Mouse (Mus musculus): ENCODE data around the gene Amz1. TPM values are rescaled to one million over a fixed set of nuclear protein-coding genes. Genes with fewer than 3 reads are reported as not detected.

Gene Amz1
- total and polyA plus RNA-seq, 3 experiments: 7.5 to 12.4 (median 8.3) TPM

- Histone ChIP-seq H3K79me2 (replicated peaks; ENCODE audit: control insufficient read depth, extremely low read depth, insufficient read depth, poor library complexity, severe bottlenecking) (no peaks in the 10 kb centered on the region), H3K9ac (ENCODE audit: insufficient read depth, low read depth) (no peak overlapping the region), H3K4me3 (replicated peaks in 1 of 3; ENCODE audit: low read depth in 2 of 3, low read length in 2 of 3, poor library complexity in 1 of 3) (no peak overlapping the region), H3K27me3 (replicated peaks) (no peaks in the 10 kb centered on the region), H3K27ac (ENCODE audit: insufficient read depth, low read depth) (no peak overlapping the region), H3K9me3 (replicated peaks; ENCODE audit: low read length) (no peaks in the 10 kb centered on the region), H3K4me1 (ENCODE audit: control insufficient read depth in 1 of 2, insufficient read depth in 2 of 2) (peaks cover under 1 to 21% of the 10 kb centered on the region in 2 experiments; a peak in 2 of 4 replicates), H3K36me3 (replicated peaks in 1 of 2; ENCODE audit: control insufficient read depth in 1 of 2, insufficient read depth in 1 of 2, low read length in 1 of 2) (peaks cover 54 to 91% of the 10 kb centered on the region in 2 experiments), H3K4me2 (ENCODE audit: insufficient read depth, low read depth, poor library complexity, severe bottlenecking) (no peak overlapping the region)
- dilution Hi-C loops (cut with MboI; ENCODE audit: extremely low pct_ligation_motif_present, extremely low pct_unique_long_range_greater_than_20kb, low sequenced_read_pairs) (no loop called here), in situ Hi-C loops (cut with MboI; ENCODE audit: low pct_ligation_motif_present, low pct_unique_long_range_greater_than_20kb, low sequenced_read_pairs) (no loop called here)
- no peak for TF ChIP-seq ETS1 (conservative IDR thresholded peaks at IDR 0.05; ENCODE audit: low read depth, low read length)
- DNase-seq (ENCODE audit: extremely low read depth): no peak
These were observed 12.9 kb upstream of the Amz1 start for GRCm38 (mm10) chr5:140711040-140711439.

DNA sequence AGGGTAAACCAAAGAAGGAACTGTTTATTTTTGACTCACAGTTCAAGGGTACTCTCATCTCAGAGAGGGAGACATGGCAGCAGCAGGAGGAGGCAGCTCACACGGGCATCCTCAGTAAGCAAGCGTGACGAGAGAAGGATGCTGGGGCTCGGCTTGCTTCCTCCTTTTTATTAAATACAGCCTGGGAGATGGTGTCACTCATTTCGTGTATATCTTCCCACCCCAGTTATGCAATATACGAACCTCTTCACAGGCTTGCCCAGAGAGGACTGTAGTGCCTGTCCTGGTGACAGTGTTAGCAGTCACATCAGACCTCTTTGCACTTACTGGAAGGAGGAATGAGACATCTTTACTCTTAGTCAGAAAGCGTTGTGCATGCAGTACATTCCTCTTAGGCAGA lies 3.2 kb upstream of the Amz1 start:
- no peaks in the 10 kb centered on the region for H3K4me1 ChIP-seq (ENCODE audit: control insufficient read depth in 1 of 2, insufficient read depth in 2 of 2)
- H3K36me3 ChIP-seq (replicated peaks in 1 of 2; ENCODE audit: control insufficient read depth in 1 of 2, insufficient read depth in 1 of 2, low read length in 1 of 2): peaks cover 34 to 46% of the 10 kb centered on the region in 2 experiments
- H3K79me2 ChIP-seq (replicated peaks; ENCODE audit: control insufficient read depth, extremely low read depth, insufficient read depth, poor library complexity, severe bottlenecking): no peaks in the 10 kb centered on the region
- no peak overlapping the region for H3K4me2 ChIP-seq (ENCODE audit: insufficient read depth, low read depth, poor library complexity, severe bottlenecking)
- no peak overlapping the region for H3K4me3 ChIP-seq (replicated peaks in 1 of 3; ENCODE audit: low read depth in 2 of 3, low read length in 2 of 3, poor library complexity in 1 of 3)
- H3K9ac ChIP-seq (ENCODE audit: insufficient read depth, low read depth): no peak overlapping the region
- H3K27ac ChIP-seq (ENCODE audit: insufficient read depth, low read depth): no peak overlapping the region
- H3K27me3 ChIP-seq (replicated peaks): no peaks in the 10 kb centered on the region
- in situ Hi-C loops (cut with MboI; ENCODE audit: low pct_ligation_motif_present, low pct_unique_long_range_greater_than_20kb, low sequenced_read_pairs): no loop called here
- TF ChIP-seq NELFE (IDR thresholded peaks at IDR 0.05; ENCODE audit: low read depth, low read length) (no peak), TBP (conservative IDR thresholded peaks at IDR 0.05; ENCODE audit: low read depth, low read length) (no peak), E2F4 (IDR thresholded peaks at IDR 0.05; ENCODE audit: insufficient replicate concordance, low read depth, low read length) (no peak), UBTF (IDR thresholded peaks at IDR 0.05; ENCODE audit: low read depth, low read length) (no peak), ETS1 (conservative IDR thresholded peaks at IDR 0.05; ENCODE audit: low read depth, low read length) (no peak), POLR2A (IDR thresholded peaks at IDR 0.05; ENCODE audit: low read depth, low read length) (no peak)
- DNase-seq (ENCODE audit: extremely low read depth): no peak
- dilution Hi-C loops (cut with MboI; ENCODE audit: extremely low pct_ligation_motif_present, extremely low pct_unique_long_range_greater_than_20kb, low sequenced_read_pairs): no loop called here
- H3K9me3 ChIP-seq (replicated peaks; ENCODE audit: low read length): no peaks in the 10 kb centered on the region

GRCm38 (mm10) chr5:140722121-140722520 lies 1.8 kb upstream of the Amz1 start:
- TF ChIP-seq MXI1 (IDR thresholded peaks at IDR 0.05; ENCODE audit: low read depth, low read length): no peak
- TF ChIP-seq USF1 (IDR thresholded peaks at IDR 0.05; ENCODE audit: low read depth, low read length): no peak
- TF ChIP-seq SIN3A (IDR thresholded peaks at IDR 0.05; ENCODE audit: low read length): no peak
- no peak for TF ChIP-seq JUN (IDR thresholded peaks at IDR 0.05; ENCODE audit: insufficient read depth, low read depth, low read length)
- no peak for TF ChIP-seq NELFE (IDR thresholded peaks at IDR 0.05; ENCODE audit: low read depth, low read length)
- TF ChIP-seq ZC3H11A (IDR thresholded peaks at IDR 0.05; ENCODE audit: low read depth, low read length): no peak
- TF ChIP-seq E2F4 (IDR thresholded peaks at IDR 0.05; ENCODE audit: insufficient replicate concordance, low read depth, low read length): no peak
- no peak for TF ChIP-seq BHLHE40 (IDR thresholded peaks at IDR 0.05; ENCODE audit: low read depth, low read length)
- TF ChIP-seq ETS1 (conservative IDR thresholded peaks at IDR 0.05; ENCODE audit: low read depth, low read length): no peak
- TF ChIP-seq USF2 (conservative IDR thresholded peaks at IDR 0.05; ENCODE audit: low read depth, low read length): no peak
- no peak for TF ChIP-seq RCOR1 (conservative IDR thresholded peaks at IDR 0.05; ENCODE audit: low read depth, low read length)
- no peak for TF ChIP-seq ZMIZ1 (IDR thresholded peaks at IDR 0.05; ENCODE audit: low read depth, low read length)
- TF ChIP-seq MAZ (IDR thresholded peaks at IDR 0.05; ENCODE audit: low read depth, low read length): no peak
- TF ChIP-seq JUND (conservative IDR thresholded peaks at IDR 0.05; ENCODE audit: low read depth, low read length): no peak
- TF ChIP-seq ZNF384 (IDR thresholded peaks at IDR 0.05; ENCODE audit: low read depth, low read length): no peak
- no peak for TF ChIP-seq GABPA (IDR thresholded peaks at IDR 0.05; ENCODE audit: insufficient replicate concordance, low read depth, low read length)
- no peak for TF ChIP-seq SMC3 (IDR thresholded peaks at IDR 0.05; ENCODE audit: low read depth, low read length)
- dilution Hi-C loops (cut with MboI; ENCODE audit: extremely low pct_ligation_motif_present, extremely low pct_unique_long_range_greater_than_20kb, low sequenced_read_pairs): no loop called here
- no peak overlapping the region for H3K4me2 ChIP-seq (ENCODE audit: insufficient read depth, low read depth, poor library complexity, severe bottlenecking)

More at GRCm38 (mm10) chr5:140722121-140722520, 1.8 kb upstream of the Amz1 start:
- Histone ChIP-seq H3K27me3 (replicated peaks) (peaks cover 1% of the 10 kb centered on the region), H3K27ac (ENCODE audit: insufficient read depth, low read depth) (no peak overlapping the region), H3K36me3 (replicated peaks in 1 of 2; ENCODE audit: control insufficient read depth in 1 of 2, insufficient read depth in 1 of 2, low read length in 1 of 2) (peaks cover 21 to 32% of the 10 kb centered on the region in 2 experiments), H3K9me3 (replicated peaks; ENCODE audit: low read length) (no peaks in the 10 kb centered on the region), H3K9ac (ENCODE audit: insufficient read depth, low read depth) (no peak overlapping the region), H3K4me3 (replicated peaks in 1 of 3; ENCODE audit: low read depth in 2 of 3, low read length in 2 of 3, poor library complexity in 1 of 3) (no peak overlapping the region), H3K4me1 (ENCODE audit: control insufficient read depth in 1 of 2, insufficient read depth in 2 of 2) (no peaks in the 10 kb centered on the region), H3K79me2 (replicated peaks; ENCODE audit: control insufficient read depth, extremely low read depth, insufficient read depth, poor library complexity, severe bottlenecking) (no peaks in the 10 kb centered on the region)
- in situ Hi-C loops (cut with MboI; ENCODE audit: low pct_ligation_motif_present, low pct_unique_long_range_greater_than_20kb, low sequenced_read_pairs): no loop called here
- no peak for DNase-seq (ENCODE audit: extremely low read depth)
